Mouse (Mus musculus) NIH3T3 (cell line): ENCODE results near the gene Phex.

Experiments
- DNase-seq: peaks from one replicate; pipeline ENCODE4 v3.0.0-alpha.2; 2012; ENCODE audit warnings: low read depth

The Phex gene

DNA sequence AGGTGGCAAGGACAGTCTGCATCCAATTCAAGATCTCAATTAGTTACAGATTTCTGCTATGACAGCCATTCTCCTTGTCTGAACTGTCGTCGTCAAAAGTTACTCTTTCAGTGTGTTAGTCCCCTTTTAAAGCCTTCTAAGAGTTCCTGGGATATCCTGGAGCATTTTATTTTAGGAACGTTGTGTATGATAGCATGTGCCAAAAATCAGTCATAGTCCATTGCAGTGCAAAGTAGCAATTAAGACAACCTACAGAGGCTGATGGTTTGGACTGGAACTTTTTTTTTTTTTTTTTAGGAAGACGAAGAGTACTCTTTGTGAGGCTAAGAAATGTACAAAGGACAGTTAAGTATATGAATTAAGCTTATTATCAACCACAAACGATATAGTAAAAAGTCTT is at the start of gene Phex:
Phex (minus strand) TSS at position 101 of the 400 bp plus-strand sequence.
- DNase-seq: no peak

DNA sequence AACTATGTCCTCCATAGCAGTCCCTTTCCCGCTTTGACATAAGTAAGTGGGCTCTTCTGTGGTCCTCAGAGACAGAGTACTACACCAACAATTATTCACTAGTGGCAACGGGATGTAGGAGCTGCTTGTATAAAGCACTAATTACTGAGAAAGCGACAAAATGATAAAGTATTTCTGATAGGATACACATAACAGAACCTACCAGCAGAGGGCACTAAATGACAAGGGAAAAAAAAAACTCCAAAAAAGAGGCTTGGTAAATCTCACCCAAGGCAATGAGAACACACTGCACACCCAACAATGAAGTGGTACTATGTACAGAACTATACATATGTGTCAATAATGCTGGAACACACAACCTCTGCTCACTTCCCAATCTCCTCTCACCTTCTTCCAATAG is 47.6 kb upstream of the Phex start:
- peak; percentile 58 for DNase-seq

DNA sequence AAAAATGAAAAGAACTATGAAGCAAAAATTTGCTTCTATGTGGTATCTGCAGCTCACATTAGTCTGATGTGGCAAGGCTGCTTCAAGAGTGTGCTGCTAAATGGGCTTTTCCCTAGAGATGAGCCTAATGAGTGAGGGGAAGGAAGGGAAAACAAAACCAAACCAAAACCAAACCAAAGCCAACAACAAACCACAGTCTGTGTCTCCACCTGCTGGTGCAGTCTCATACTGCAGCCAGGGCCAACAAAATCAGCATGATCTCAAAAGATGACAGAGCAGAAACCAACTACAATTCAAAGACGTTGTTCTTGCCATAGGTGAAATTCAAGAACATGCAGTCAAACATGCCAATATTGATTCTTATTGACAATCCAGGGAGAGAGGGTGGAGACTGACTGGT is 39.3 kb upstream of the Phex start:
- DNase-seq: peak; percentile 83

DNA sequence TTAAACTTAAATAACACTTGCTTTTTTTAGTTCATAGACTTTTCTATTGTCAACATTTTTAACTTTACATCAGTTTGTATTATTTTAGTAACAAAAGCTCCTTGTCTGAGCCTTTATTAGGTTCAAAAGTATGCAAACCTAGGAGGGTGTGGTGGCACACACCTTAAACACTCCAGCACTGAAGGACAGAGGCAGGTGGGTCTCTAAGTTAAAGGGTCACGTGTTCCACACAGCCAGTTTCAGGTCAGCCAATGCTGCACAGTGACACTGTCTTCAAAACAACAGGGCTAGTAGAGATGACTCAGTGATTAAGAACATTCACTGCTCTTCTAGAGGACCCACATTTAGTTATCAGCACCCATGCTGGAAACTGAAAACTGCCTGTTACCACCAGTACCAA is 33.9 kb upstream of the Phex start:
- no peak for DNase-seq

DNA sequence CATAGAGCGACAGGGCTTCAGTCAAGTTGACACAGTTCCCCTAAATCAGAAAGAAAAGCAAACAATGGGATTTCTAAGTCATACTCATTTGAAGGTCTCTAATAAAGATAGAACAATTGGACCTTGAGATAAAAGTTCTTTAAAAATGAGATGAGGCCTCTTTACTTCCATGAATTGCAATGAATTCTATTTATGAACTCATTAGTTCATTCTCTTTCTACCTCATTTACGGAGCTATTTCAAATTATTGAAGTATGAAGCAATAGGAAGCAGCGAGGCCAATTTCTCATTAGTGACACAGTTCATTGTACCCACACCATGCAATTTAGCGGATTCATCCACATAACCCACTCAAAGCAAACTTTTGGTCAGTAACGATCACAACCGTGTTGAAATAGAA is 32.3 kb upstream of the Phex start:
- DNase-seq: no peak

DNA sequence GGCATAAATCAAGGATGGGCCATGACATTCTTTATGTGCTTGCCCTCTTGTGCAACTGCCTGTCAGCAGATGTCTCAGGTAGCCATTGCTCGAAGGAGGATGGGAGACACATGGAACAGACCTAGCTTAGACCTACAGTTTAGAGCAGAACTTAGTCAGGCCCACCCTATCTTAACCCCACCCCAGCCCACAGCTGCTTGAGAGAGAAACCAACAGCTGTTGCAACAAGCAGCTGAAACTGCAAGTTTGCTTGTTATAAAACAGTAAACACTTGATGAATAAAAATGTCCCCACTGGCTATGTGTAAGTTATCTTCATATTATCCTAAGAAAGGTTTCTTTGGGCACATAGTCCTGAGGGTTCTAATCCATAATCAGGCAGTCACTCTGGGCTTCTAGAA is 19.7 kb upstream of the Phex start:
- DNase-seq: peak; percentile 17

DNA sequence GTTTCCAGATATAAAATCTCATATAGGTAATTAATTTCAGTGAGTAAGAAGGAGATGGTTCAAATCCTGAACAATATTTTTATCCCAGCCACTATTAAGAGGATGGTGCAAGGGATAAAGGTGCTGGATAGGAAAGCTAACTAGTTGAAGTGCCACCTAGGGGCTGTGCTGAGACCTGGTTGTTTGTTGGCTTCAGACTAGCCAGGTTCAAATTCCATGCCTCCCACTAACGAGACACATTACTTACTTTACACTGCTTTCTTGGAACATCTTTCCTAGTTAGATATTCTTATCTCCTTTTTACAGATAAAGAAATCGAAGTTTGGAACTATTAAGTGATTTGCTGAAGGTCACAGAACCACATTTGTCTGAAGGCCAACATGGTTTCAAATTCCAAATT is 4.3 kb upstream of the Phex start:
- no peak for DNase-seq

DNA sequence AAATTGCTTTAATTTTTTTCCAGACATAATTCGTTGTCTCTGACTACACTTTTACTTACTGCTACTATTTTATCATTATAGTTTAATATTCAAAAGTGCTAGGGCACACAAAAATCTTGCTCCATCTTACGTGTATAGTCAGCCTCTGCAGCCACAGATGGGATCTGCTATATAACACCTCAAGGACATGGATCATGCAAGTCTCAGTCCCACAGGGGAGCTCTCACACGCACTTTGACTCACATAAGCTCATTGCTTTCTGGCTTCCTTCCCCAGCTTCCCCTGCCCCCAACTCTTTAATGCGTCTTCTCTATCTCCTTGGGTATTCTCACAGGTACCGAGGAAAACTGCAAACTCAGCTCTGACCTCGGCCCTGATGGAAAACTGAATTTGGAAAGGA is 10.2 kb downstream of the Phex start:
- DNase-seq: no peak

DNA sequence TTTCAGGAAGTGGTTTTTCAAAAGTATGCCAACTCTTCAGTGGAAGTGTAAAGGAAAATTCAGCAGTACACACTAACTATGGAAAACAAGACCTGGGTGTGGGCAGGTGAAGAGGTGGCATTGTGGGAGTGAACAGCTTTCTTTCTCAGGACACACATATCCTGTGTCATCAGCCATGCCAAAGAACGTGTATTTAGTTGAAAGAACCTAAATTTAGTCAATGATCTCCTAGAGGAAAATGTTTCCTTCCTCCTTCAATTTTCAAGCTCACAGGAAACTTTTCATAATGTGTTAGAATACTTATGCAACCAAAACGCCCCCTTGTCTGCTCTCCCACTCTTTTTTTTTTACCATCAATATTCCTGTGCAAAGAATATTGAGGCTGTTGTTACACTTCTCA is 23.9 kb downstream of the Phex start:
- no peak for DNase-seq

DNA sequence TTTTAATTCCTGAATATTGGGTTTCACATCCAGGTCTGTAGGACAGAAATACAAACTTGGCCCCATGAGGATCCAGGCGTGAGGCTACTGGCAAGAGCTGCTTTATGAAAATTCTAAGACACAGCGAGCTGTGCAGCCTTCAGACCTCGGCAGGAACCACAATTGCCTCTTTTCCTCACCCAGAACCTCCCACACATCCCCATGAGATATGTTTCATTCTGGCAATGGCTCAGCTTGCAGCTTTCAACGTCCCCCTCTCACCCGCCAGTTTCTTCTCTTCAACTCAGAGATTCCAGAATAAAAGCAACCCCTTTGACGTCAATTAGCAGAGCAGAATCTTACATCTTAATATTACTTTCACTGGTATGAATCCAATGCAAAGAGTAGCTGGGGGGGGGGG is 25.0 kb downstream of the Phex start:
- no peak for DNase-seq

DNA sequence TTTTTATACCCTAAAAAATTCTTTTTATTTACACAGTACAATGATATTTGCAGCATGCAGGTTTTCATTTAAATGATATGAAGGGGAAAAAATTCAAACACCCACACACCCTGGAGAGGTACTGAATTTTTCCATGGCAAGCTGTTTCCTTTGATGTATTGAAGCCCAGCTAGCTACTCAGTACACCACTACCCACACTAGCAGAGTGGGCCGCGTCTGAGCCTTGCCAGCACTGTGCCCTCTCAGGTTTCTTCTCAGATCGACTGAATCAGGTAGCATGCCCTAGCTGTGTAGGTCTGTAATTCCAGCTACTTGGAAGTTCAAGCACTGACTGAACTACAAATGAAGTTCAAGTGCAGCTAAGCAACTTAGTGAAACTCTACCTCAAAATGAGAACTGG is 26.7 kb downstream of the Phex start:
- DNase-seq: no peak

DNA sequence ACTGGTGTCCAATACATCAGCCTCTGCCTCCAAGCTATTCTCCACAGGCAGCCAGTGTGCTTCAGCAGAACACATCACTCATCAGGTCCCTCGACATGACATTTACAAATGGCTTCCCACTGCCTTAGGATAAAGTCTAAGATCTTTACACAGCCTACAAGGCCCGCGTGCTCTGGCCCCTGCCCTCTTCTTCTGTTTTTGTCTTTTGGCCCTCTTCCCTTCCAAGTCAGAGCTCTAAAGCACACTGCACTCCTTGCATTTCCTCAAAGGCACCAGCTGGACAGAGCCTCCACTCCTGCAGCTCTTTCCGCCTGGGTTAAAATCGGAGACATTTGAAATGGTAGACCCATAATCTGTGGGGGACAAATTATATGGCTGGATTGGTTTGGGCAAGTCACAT is 28.1 kb downstream of the Phex start:
- no peak for DNase-seq

DNA sequence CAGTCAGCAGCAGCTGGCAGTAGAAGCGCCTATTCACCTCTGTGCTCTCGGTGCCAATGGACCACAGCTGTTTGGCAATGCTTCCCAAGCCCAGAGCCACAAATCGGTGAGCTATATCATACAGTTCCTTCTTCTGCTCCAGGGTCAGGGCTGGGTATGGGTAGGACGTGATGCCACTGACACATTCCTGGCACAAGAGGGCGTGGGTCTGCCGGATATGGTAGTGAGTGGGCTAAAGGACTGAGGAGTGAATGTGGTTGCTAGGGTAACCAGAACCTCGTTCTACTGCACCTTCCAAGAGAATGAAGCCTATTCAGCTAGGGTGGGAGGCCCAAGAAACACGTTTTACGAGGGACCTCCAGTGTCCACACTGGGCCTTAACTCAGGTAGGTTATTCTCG is 36.3 kb downstream of the Phex start:
- DNase-seq: peak; percentile 10

DNA sequence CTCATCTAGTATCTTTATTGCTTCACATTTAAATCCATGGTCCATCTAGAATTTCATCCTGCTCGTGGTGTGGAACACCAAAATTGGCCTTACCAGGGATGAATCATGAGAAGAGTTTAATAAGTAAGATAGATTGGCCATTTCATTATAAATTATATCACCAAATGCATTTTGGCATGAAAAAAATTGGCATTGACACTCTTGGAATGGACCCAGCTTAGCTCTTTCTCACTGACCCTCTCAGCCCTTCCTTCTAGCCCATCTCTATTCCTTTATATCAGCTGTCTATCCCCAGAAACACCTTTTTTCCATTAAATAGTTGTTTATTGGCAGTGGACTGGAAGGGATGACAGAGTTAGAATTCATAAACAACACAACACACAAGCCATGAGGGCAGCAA is 37.7 kb downstream of the Phex start:
- DNase-seq: peak; percentile 70

DNA sequence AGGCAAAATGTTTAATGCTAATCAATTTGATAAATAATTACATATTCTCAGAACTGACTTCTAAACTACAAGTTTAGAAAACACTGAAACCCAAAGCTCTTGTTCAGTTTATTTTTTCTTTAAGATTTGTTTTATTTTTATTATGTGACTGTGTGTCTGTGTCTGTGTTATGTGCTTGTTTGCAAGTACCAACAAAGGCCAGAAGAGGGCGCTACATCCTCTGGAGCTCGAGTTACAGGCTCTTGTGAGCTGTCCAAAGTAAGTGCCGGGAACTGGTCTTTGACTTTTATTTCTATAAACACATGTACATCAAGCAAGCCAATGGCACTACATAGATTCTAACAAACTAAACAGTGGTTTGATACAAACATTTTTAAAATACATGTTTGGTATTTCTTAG is 41.2 kb downstream of the Phex start:
- DNase-seq: peak; percentile 8

DNA sequence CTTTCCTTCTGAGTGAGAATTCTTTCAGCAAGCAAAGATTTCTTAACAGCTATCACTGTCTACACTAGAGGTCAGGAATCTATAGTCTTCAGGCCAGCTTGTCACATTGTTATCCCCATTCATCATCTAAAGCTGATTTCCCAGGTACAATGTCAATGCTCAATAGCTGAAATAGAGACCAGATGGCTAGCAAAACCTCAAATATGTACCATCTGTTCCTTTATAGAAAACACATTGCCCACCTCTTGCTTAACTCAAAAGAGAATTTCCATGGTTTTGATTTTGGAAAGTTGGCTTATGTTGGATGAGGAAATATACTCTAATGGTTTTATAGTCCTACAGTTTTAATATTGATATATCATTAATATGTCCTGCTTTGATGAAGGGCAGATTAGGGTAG is 45.9 kb downstream of the Phex start:
- DNase-seq: peak; percentile 63

DNA sequence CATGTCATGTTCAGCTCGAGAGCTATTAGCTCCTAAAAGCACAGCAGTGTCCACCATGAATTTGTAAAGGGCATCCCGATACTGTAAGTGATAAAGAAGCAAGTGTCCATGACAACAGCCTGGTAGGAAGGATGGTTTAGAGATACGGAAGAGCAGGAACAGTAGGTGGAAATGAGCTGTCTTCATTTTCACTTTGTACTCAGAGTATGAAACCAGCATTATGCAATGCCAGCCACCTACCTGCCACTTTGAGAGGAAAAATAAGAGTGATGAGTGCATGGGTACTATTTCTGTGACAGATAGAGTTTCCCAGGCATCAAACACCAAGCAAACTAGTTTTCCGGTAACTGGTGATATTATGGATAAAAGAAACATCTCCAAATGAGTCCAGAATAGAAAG is 59.6 kb downstream of the Phex start:
- DNase-seq: no peak

DNA sequence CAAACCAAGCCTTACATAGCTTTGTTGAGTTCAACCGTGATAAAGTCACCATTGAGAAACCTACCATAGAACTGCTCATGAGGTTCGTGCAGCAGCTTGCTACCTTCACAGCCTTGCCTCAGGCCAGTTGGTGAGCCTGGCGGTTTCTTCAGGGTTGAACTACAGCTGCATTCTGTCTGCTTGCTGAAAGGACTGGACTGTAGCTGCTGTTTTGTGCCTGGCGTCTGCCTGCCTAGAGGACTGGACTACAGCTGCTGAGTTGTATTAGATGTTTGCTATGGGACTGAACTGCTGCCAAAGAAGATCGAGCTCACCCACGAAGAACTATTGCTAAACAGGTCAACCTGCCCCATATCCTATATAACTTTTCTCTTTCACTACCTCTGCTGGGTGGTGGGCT is 68.9 kb downstream of the Phex start:
- no peak for DNase-seq

DNA sequence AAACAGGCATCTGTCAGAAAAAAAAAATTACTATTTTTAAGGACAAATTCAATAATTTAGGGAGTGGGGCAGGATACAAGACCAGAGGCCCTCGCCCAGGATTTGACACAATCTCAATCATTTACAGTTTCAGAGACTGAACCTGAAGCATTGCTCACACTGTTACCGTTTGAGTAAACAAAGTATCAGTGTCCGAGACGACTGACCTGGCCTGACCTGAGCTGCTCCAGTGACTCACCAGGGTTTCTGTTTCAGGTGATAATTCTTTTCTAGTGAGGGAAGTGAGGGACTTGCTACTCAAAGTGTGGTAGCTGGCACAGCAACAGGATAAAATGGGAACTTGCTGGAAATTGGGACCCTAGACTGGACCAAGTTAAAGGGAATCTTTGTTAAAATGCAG is 80.4 kb downstream of the Phex start:
- DNase-seq: peak; percentile 9

DNA sequence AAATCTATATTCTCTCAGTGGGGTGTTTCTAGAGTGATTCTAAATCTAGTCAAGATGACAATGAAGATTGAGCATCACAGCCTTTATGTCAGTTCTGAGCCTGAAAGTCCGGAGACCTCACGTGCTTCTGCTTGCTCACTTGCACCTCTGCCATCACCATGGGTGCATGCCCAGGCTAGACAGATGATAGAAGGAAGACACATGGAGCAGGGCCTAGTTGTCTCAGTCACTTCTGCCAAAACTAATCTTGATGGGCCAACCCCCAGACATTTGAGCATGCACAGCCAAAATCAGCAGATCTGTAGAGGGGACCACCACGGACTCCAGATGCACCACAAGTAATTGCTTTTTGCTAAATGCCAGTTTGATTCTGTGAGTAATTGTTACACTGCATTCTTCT is 85.3 kb downstream of the Phex start:
- DNase-seq: peak; percentile 8

DNA sequence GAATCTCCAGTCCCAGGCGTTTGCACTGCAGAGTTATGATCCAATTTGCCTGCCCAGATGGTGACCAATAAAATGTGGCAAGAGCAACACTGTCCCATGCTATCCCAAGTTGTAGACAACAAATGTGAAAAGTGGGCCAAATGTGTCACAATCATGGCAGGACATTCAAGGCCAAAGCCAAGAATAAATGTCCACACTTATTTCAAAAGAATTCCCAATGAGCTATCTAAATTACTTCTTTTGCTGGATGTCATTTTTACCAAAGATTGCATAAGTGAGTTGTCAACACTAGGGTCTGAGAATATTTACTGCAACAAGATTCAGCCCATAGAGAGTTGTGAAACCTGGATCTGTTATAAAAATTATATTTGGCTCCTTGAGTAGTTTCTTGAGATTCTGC is 86.7 kb downstream of the Phex start:
- DNase-seq: peak; percentile 82

DNA sequence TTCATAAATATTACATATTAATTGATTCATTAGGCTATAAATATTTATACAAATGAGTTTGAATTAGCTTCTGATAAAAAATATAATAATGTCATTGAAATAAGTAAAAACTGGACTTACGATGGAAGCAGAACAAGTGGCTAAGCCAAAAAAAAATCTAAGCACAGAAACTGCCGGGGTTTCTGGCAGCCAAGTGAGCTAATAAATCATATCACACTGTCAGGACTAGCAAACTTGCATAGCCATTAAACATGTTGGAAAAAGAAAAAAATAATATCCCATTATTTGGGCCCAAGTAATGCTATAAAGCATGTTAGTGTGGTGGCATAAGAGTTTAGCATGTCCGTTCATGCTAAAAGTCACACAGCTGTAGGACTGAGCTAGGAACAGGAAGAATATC is 87.4 kb downstream of the Phex start:
- DNase-seq: peak; percentile 68

DNA sequence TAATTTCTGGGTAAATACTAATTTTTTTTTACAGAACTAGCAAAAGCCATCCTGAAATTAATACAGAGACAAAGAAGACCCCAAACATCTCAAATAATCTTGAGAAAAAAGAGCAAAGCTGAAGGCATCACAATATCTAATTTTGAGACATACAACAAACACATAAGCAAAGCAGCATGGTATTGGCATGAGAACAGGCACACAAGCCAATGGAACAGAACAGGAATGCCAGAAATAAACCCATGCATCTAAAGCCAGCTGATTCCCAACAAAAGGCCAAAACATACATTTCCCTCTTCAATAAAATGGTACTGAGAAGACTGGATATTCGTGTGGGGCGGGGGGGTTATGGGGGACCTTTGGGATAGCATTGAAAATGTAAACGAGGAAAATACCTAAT is 90.7 kb downstream of the Phex start:
- no peak for DNase-seq

DNA sequence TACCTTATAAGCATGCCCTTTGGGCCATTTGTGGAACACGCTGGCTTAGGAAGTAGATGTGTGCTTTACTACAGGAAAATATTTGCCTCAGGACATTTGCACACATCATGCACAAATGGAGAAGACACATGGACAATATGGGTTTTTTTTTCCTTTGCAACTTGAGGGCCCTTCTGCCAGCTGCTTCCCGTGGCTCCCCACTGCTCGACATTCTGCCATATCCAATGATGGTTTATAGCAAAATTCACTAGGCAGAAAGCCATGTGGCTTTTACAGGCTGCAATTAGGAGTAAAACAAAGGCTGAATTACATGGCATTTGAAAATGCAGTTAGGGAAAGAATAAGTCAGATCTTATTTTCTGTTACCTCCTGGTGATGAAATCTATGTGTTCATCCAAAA is 104.8 kb downstream of the Phex start:
- DNase-seq: no peak

DNA sequence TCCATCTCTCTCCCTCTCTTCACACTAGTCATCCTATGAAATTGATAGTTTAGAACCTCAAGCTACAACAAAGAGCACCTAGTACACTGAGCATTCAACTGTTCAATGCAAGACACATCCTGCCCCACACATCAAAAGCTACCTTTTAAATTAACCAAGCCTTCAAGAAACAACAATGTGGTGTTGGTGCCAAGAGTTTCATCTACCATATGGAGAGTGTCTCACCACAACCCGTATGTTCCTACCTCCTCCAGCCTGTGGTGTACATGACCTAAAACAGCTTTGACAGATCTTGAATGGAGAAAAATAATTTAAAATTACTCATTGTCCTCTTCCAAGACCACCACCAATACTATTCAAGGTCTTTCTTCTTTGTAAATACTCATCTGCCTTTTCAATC is 106.9 kb downstream of the Phex start:
- no peak for DNase-seq
